8 mouse cellular contexts compared by ENCODE assay signal in the genomic region with DNA sequence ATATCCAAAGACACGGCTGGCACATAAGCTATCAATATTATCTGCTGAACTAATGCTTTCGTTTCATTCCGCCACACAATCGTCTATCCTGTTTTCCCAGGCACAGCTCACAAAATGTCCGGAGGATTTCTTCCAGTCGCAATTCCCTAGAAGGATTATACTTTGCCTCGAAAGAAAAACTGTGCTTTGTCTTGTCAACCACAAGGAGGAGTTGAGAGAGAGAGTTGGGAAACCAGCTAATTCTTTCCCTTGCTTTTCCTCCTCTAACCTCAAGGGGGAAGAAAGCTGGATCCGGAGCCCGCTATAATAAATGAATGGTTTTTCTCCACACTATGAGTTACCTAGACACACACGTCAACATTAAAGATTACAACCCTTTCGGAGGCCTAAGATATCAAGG. TPM values are rescaled to one million over a fixed set of nuclear protein-coding genes. Genes with fewer than 3 reads are reported as not detected.
DNase-seq lines count a peak whose midpoint lies in the region; ATAC-seq and TF ChIP-seq lines count a peak whose summit lies in the region.

No protein-coding gene starts in this region.

- WGBS in heart, embryonic 13.5 days = 2% methylated on average over 11 of the region's 11 CpGs
- 1% methylated on average over 11 of the region's 11 CpGs for WGBS in kidney, embryonic 16.5 days
- 2% methylated on average over 11 of the region's 11 CpGs for WGBS in neural tube, embryonic 14.5 days

- H3K27ac ChIP-seq in heart, embryonic 13.5 days (replicated peaks) = 0 out of 2 replicates have a peak overlapping the region, but pooled peaks have one; percentile 39
- H3K27ac ChIP-seq in kidney, embryonic 16.5 days (ENCODE audit: low read length) = no peak overlapping the region
- no peak overlapping the region; the same call in 1 of the 2 replicates for H3K27ac ChIP-seq in neural tube, embryonic 14.5 days (ENCODE audit: low read depth, low read length)

- no peaks in the 10 kb centered on the region for H3K36me3 ChIP-seq in C2C12 (ENCODE audit: control insufficient read depth, insufficient read depth)
- H3K36me3 ChIP-seq in heart, embryonic 13.5 days = no peaks in the 10 kb centered on the region
- no peaks in the 10 kb centered on the region for H3K36me3 ChIP-seq in kidney, embryonic 16.5 days (ENCODE audit: insufficient read depth, low read length)
- H3K36me3 ChIP-seq in neural tube, embryonic 14.5 days (ENCODE audit: control insufficient read depth, insufficient read depth, low read length) = no peaks in the 10 kb centered on the region

- peaks cover 14% of the 10 kb centered on the region for H3K4me1 ChIP-seq in heart, embryonic 13.5 days
- H3K4me1 ChIP-seq in kidney, embryonic 16.5 days (ENCODE audit: insufficient read depth, low read length) = peaks cover 11% of the 10 kb centered on the region
- H3K4me1 ChIP-seq in neural tube, embryonic 14.5 days (ENCODE audit: control insufficient read depth, insufficient read depth, low read length) = peaks cover 11% of the 10 kb centered on the region; the same call in 1 of the 2 replicates

- no peaks in the 10 kb centered on the region for H3K27me3 ChIP-seq in C2C12 (ENCODE audit: control insufficient read depth, insufficient read depth, insufficient read length)
- no peaks in the 10 kb centered on the region for H3K27me3 ChIP-seq in heart, embryonic 13.5 days (replicated peaks)
- 0 out of 2 replicates have a peak, but pooled peaks cover 2% of the 10 kb centered on the region for H3K27me3 ChIP-seq in kidney, embryonic 16.5 days (ENCODE audit: insufficient read depth, low read length)
- no peaks in the 10 kb centered on the region for H3K27me3 ChIP-seq in neural tube, embryonic 14.5 days (ENCODE audit: control insufficient read depth, insufficient read depth, low read length)

- H3ac ChIP-seq in C2C12 (ENCODE audit: control insufficient read depth, insufficient read length, low read depth) = peak overlapping the region; percentile 24

- no peaks in the 10 kb centered on the region for H3K79me2 ChIP-seq in C2C12 (ENCODE audit: control insufficient read depth, insufficient read depth)

- no peaks in the 10 kb centered on the region for H3K9me3 ChIP-seq in heart, embryonic 13.5 days
- no peaks in the 10 kb centered on the region for H3K9me3 ChIP-seq in kidney, embryonic 16.5 days (ENCODE audit: low read length)
- H3K9me3 ChIP-seq in neural tube, embryonic 14.5 days (ENCODE audit: control insufficient read depth, low read length) = no peaks in the 10 kb centered on the region

- H3K9ac ChIP-seq in heart, embryonic 13.5 days = peak overlapping the region; percentile 90
- peak overlapping the region; percentile 92 for H3K9ac ChIP-seq in kidney, embryonic 16.5 days (replicated peaks; ENCODE audit: low read length)
- H3K9ac ChIP-seq in neural tube, embryonic 14.5 days (replicated peaks; ENCODE audit: low read depth, low read length) = peak overlapping the region; percentile 83

- DNase-seq in R1 (ENCODE audit: low read depth, low spot score) = peak; percentile 95
- peak; percentile 86 for DNase-seq in embryo, embryonic 11 days
- peak; percentile 6 to 41 for DNase-seq in lung, adult 18-20 months
- no peak for DNase-seq in gastrocnemius, postnatal 25 days

- TF ChIP-seq CTCF in C2C12 (IDR thresholded peaks at IDR 0.05; ENCODE audit: control insufficient read depth, insufficient read depth, insufficient read length) = no peak

- ATAC-seq in heart, embryonic 13.5 days (ENCODE audit: extremely low read depth, insufficient number of reproducible peaks, low FRiP score, low TSS enrichment) = no peak
- no peak for ATAC-seq in kidney, embryonic 16.5 days (ENCODE audit: low FRiP score, low TSS enrichment)
- 0 out of 2 replicates have a peak, but pooled peaks have one; percentile 7 for ATAC-seq in neural tube, embryonic 14.5 days (ENCODE audit: low read depth)

- H3K4me3 ChIP-seq in C2C12 (ENCODE audit: insufficient read depth, poor library complexity, severe bottlenecking) = peak overlapping the region; percentile 14
- peak overlapping the region; percentile 92 for H3K4me3 ChIP-seq in heart, embryonic 13.5 days
- H3K4me3 ChIP-seq in kidney, embryonic 16.5 days (ENCODE audit: low read length) = peak overlapping the region; percentile 90
- H3K4me3 ChIP-seq in neural tube, embryonic 14.5 days (ENCODE audit: low read depth, low read length) = peak overlapping the region; percentile 96

- H3K4me2 ChIP-seq in heart, embryonic 13.5 days = peak overlapping the region; percentile 96
- H3K4me2 ChIP-seq in kidney, embryonic 16.5 days (replicated peaks; ENCODE audit: low read depth, low read length) = peak overlapping the region; percentile 87
- peak overlapping the region; percentile 98 for H3K4me2 ChIP-seq in neural tube, embryonic 14.5 days (ENCODE audit: low read depth, low read length)

- no peaks in the 10 kb centered on the region for H3K79me3 ChIP-seq in C2C12 (ENCODE audit: low read depth)

TF ChIP-seq in C2C12, 6 proteins besides CTCF, POLR2A, EP300 and RAD21:
- TF ChIP-seq MYOG (IDR thresholded peaks at IDR 0.05; ENCODE audit: control insufficient read depth, extremely low read depth, insufficient read length) (no peak), CEBPB (IDR thresholded peaks at IDR 0.05; ENCODE audit: low read depth) (peak; percentile 54)

RNA-seq across cellular contexts. Expression of a gene that starts 1.2 kb away (rescaled TPM):
- polyA plus RNA-seq in C2C12 (2012; fragmentation: generic; extraction: Trizol) = 6.5 TPM
- 14.8 and 15.2 TPM in 2 replicates for polyA plus RNA-seq in heart, embryonic 13.5 days (2015; fragmentation: Nextera tagmentation; extraction: Ambion mirVana)
- polyA plus RNA-seq in kidney, embryonic 16.5 days (2015; fragmentation: Nextera tagmentation; extraction: Ambion mirVana) = 27.8 and 29.0 TPM in 2 replicates
- 33.0 and 40.3 TPM in 2 replicates for polyA plus RNA-seq in neural tube, embryonic 14.5 days (2014; fragmentation: Nextera tagmentation; extraction: Ambion mirVana)
- total RNA-seq in gastrocnemius, postnatal 25 days (2021) = 10 to 100 TPM in 1 of 2 experiments, 1 to 10 TPM in 1; 6.1 to 11.8 TPM

RNA-seq across cellular contexts. Expression of a gene that starts 55.8 kb away (rescaled TPM):
- polyA plus RNA-seq in C2C12 (2012; fragmentation: generic; extraction: Trizol) = 2.8 TPM
- polyA plus RNA-seq in heart, embryonic 13.5 days (2015; fragmentation: Nextera tagmentation; extraction: Ambion mirVana) = 11.5 and 11.8 TPM in 2 replicates
- polyA plus RNA-seq in kidney, embryonic 16.5 days (2015; fragmentation: Nextera tagmentation; extraction: Ambion mirVana) = 13.7 and 16.7 TPM in 2 replicates
- polyA plus RNA-seq in neural tube, embryonic 14.5 days (2014; fragmentation: Nextera tagmentation; extraction: Ambion mirVana) = 33.1 and 35.4 TPM in 2 replicates
- total RNA-seq in gastrocnemius, postnatal 25 days (2021) = 10 to 100 TPM; 10.4 to 12.9 TPM

Comparison
In these comparisons a context has a peak if more than half of its experiments do, and no peak if none do; other contexts are left out.
1. H3K4me3 ChIP-seq: peak in every context shown above with its lines; median percentile 96 in neural tube, embryonic 14.5 days; 92 in heart, embryonic 13.5 days; 90 in kidney, embryonic 16.5 days; 14 in C2C12.